Mouse (Mus musculus) adipocyte (in vitro differentiated cells): ENCODE results near the gene Col9a1.

Experiments used
- DNase-seq: peaks from one replicate; pipeline ENCODE4 v3.0.0-alpha.2; 2016; ENCODE audit warnings: low spot score

Gene Col9a1

DNA sequence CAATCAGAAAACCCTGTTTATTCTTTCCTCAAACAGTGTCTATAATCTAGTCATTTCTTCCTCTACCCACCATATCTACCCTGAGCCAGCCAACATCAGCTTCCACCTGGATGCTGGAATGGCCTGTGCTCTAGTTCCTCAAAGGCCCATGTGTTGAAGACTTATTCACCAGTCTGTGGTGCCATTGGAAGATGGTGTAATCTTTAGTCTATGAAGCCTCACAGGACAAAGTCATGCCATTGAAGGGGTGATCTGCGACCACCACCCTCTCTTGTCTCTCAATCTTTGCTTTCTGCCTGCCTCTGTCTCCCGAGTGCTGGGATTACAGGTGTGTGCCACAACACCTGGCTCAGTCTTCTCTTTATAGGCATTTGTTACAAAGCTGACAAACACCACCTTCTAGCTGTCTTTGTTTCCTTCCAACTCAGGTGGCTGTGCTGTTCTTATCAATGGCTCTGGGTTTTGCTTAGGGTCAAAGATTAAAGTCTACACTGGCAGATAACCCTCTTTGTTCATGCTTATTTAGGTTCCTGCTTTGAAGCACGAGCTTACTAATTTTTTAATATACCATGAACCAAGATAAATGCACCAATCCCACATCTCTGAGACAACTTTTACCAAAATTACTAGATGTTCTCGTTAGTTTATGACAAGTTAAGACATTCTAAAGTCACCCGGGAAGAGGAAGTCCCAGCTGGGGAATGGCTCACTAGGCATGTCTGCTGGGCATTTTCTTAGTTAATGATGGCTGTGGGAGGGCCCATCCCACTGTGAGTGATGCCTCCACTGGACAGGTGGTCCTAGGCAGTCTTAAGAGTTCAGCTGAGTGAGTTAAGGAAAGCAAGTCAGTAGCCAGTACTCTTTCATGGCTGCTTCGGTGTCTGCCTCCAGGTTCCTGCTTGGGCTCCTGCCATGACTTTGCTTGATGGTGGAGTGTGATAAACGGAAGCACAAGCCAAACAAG lies 117.9 kb downstream of the Col9a1 start:
- DNase-seq, result no peak

DNA sequence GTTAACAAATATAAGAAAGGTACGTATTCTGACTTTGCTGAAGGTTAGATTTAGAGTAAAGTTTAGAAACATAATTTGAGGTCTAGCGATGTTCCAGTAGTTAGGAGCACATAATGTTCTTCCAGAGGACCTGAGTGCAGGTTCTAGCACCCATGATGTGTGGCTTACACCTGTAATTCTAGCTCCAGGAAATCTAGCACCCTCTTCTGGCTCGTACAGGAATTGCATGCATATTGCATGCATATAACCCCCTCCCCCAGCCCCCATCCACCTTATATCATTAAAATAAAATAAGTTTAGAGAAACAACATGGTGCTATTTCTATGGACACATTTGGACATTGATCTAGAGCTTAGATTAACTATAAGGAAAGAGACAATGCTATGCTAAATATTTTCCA lies 123.3 kb downstream of the Col9a1 start:
- DNase-seq, result no peak
